Comparison of ENCODE assay signal across 26 mouse cellular contexts in the genomic region with DNA sequence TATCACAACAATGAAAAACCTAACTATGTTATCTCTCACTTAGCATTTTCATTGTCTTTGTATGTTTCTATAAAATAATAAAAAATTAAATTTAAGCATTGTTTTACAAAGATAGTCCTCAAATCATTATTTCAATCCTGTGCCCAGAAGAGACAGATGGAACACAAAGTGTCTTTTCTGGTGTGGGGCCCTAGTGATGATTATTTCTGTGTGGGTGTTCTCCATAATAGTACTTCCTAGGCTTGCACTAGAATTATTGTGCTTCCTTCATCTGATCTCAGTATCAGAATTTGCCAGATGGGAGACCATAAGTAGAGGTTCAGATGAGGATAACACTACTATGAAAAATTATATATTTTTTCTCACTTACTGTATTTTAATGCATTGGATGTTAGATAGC.
"Had no signal": no experiment of that assay in that cellular context is flagged by ENCODE, and none has a peak within 500 bp of the region (broad histone marks: within the 10 kb centered on the region; RNA-seq: fewer than 3 reads in every experiment).

No protein-coding gene starts in this region.

- H3K4me3 ChIP-seq: gastrocnemius, adult 2 months; heart, embryonic 10.5 days; heart, embryonic 12.5 days; hindbrain, embryonic 10.5 days; hindbrain, embryonic 12.5 days; intestine, embryonic 15.5 days; limb, embryonic 13.5 days; limb, embryonic 15.5 days; liver, embryonic 13.5 days; liver, embryonic 15.5 days had no signal

- H3K27ac ChIP-seq: gastrocnemius, adult 2 months; heart, embryonic 10.5 days; hindbrain, embryonic 10.5 days; hindbrain, embryonic 12.5 days; hindbrain, embryonic 14.5 days; intestine, embryonic 15.5 days; limb, embryonic 13.5 days; limb, embryonic 15.5 days; liver, embryonic 13.5 days; liver, embryonic 15.5 days had no signal

- H3K36me3 ChIP-seq: heart, embryonic 10.5 days; heart, embryonic 12.5 days; hindbrain, embryonic 10.5 days; hindbrain, embryonic 12.5 days; intestine, embryonic 15.5 days; limb, embryonic 13.5 days; limb, embryonic 15.5 days; liver, embryonic 13.5 days; liver, embryonic 15.5 days had no signal

- H3K4me1 ChIP-seq: heart, embryonic 10.5 days; heart, embryonic 12.5 days; hindbrain, embryonic 12.5 days; intestine, embryonic 15.5 days; limb, embryonic 13.5 days; limb, embryonic 15.5 days; liver, embryonic 13.5 days; liver, embryonic 15.5 days had no signal

- H3K9ac ChIP-seq: heart, embryonic 12.5 days; hindbrain, embryonic 12.5 days; hindbrain, embryonic 14.5 days; intestine, embryonic 15.5 days; limb, embryonic 13.5 days; limb, embryonic 15.5 days; liver, embryonic 13.5 days; liver, embryonic 15.5 days; liver, postnatal 0 days had no signal

- ATAC-seq: hindbrain, embryonic 16.5 days; inflammation-experienced regulatory T-cells, adult 6 months; intestine, embryonic 15.5 days; intestine, postnatal 0 days; liver, postnatal 0 days had no signal

- H3K27me3 ChIP-seq: heart, embryonic 12.5 days; hindbrain, embryonic 12.5 days; intestine, embryonic 15.5 days; limb, embryonic 13.5 days; limb, embryonic 15.5 days; liver, embryonic 13.5 days; liver, embryonic 15.5 days had no signal

- DNase-seq: gastrocnemius, adult 2 months; gastrocnemius, postnatal 10 days; gastrocnemius, postnatal 25 days; heart, adult 18-20 months; heart, postnatal 10 days; heart, postnatal 4 days; kidney, adult 18-20 months; kidney, adult 8-10 months; kidney, postnatal 10 days; kidney, postnatal 25 days; kidney, postnatal 4 days; left cerebral cortex, postnatal 4 days; liver, embryonic 13.5 days; liver, postnatal 0 days had no signal

- H3K4me2 ChIP-seq: heart, embryonic 12.5 days; hindbrain, embryonic 12.5 days; hindbrain, embryonic 14.5 days; intestine, embryonic 15.5 days; limb, embryonic 13.5 days; limb, embryonic 15.5 days; liver, embryonic 13.5 days; liver, embryonic 15.5 days had no signal

- H3K9me3 ChIP-seq: heart, embryonic 10.5 days; heart, embryonic 12.5 days; hindbrain, embryonic 10.5 days; hindbrain, embryonic 12.5 days; intestine, embryonic 15.5 days; limb, embryonic 13.5 days; limb, embryonic 15.5 days; liver, embryonic 13.5 days; liver, embryonic 15.5 days had no signal
